Mouse (Mus musculus) 416B (cell line): ENCODE data around the gene Zfp46.
A peak's percentile ranks its signal among the peaks of the same experiment; 100 is the strongest.

ENCODE experiments used
- DNase-seq: peaks from one replicate; pipeline ENCODE4 v3.0.0; 2011; ENCODE audit warnings: low read depth

Gene Zfp46

GRCm38 (mm10) chr4:136284455-136284854 is at the start of gene Zfp46:
Zfp46 (plus strand) TSS chr4:136284683.
- DNase-seq: peak; percentile 61

GRCm38 (mm10) chr4:136238669-136239068 is 45.8 kb upstream of the Zfp46 start:
- DNase-seq: no peak

GRCm38 (mm10) chr4:136239111-136239510 is 45.4 kb upstream of the Zfp46 start:
- no peak for DNase-seq

- peak; percentile 76 for DNase-seq
Measured at GRCm38 (mm10) chr4:136239622-136240021, 44.9 kb upstream of the Zfp46 start.

GRCm38 (mm10) chr4:136240123-136240522 is 44.4 kb upstream of the Zfp46 start:
- no peak for DNase-seq

- no peak for DNase-seq
Measured at GRCm38 (mm10) chr4:136240955-136241354, 43.5 kb upstream of the Zfp46 start.

- peak; percentile 62 for DNase-seq
Measured at GRCm38 (mm10) chr4:136242065-136242703, 42.3 kb upstream of the Zfp46 start.

GRCm38 (mm10) chr4:136242728-136243127 is 41.8 kb upstream of the Zfp46 start:
- DNase-seq: no peak

- DNase-seq: no peak
Measured at GRCm38 (mm10) chr4:136244208-136244607, 40.3 kb upstream of the Zfp46 start.

GRCm38 (mm10) chr4:136245681-136246080 is 38.8 kb upstream of the Zfp46 start:
- DNase-seq: no peak

GRCm38 (mm10) chr4:136246568-136246969 is 37.9 kb upstream of the Zfp46 start:
- no peak for DNase-seq

GRCm38 (mm10) chr4:136247386-136247728 is 37.1 kb upstream of the Zfp46 start:
- no peak for DNase-seq

GRCm38 (mm10) chr4:136247729-136248463 is 36.6 kb upstream of the Zfp46 start, which contains the start of gene Tcea3:
Tcea3 (plus strand) TSS chr4:136247729.
- no peak for DNase-seq

GRCm38 (mm10) chr4:136248464-136249331 is 35.8 kb upstream of the Zfp46 start:
- DNase-seq: no peak

GRCm38 (mm10) chr4:136249332-136249647 is 35.2 kb upstream of the Zfp46 start:
- DNase-seq: no peak

GRCm38 (mm10) chr4:136249780-136250179 is 34.7 kb upstream of the Zfp46 start:
- DNase-seq: no peak

- no peak for DNase-seq
Measured at GRCm38 (mm10) chr4:136255919-136256318, 28.6 kb upstream of the Zfp46 start.

GRCm38 (mm10) chr4:136256696-136257095 is 27.8 kb upstream of the Zfp46 start:
- DNase-seq: no peak

- no peak for DNase-seq
Measured at GRCm38 (mm10) chr4:136259916-136260315, 24.6 kb upstream of the Zfp46 start.

GRCm38 (mm10) chr4:136260491-136261180 is 23.8 kb upstream of the Zfp46 start:
- DNase-seq: peak; percentile 77

GRCm38 (mm10) chr4:136261912-136262311 is 22.6 kb upstream of the Zfp46 start:
- no peak for DNase-seq

GRCm38 (mm10) chr4:136263555-136263954 is 20.9 kb upstream of the Zfp46 start:
- no peak for DNase-seq
